In genomic region chr7:45129318-45129717, GRCm38 (mm10) we compare ENCODE assay signal across 9 mouse cellular contexts. TPM values are rescaled to one million over a fixed set of nuclear protein-coding genes. Genes with fewer than 3 reads are reported as not detected.
DNase-seq lines count a peak whose midpoint lies in the region; ATAC-seq and TF ChIP-seq lines count a peak whose summit lies in the region.
"Had no signal": no experiment of that assay in that cellular context is flagged by ENCODE, and none has a peak within 500 bp of the region (broad histone marks: within the 10 kb centered on the region; RNA-seq: fewer than 3 reads in every experiment).

No protein-coding gene starts in this region.

- H3K4me2 ChIP-seq in limb, embryonic 12.5 days: peak overlapping the region; percentile 65
- H3K4me2 ChIP-seq in neural tube, embryonic 13.5 days: peak overlapping the region; percentile 59

- H3K27ac ChIP-seq in bone marrow macrophage, adult 2 months (ENCODE audit: insufficient read depth, low read depth, low read length): peak overlapping the region; percentile 86
- H3K27ac ChIP-seq in limb, embryonic 12.5 days: peak overlapping the region; percentile 92
- H3K27ac ChIP-seq in neural tube, embryonic 13.5 days (replicated peaks): peak overlapping the region; percentile 96

- H3K27me3 ChIP-seq in limb, embryonic 12.5 days: peaks cover 1% of the 10 kb centered on the region; the same call in 1 of the 2 replicates
- H3K27me3 ChIP-seq in neural tube, embryonic 13.5 days: peaks cover under 1% of the 10 kb centered on the region; the same call in 1 of the 2 replicates
- H3K27me3 ChIP-seq: Patski had no signal

- intact Hi-C loops in gastrocnemius, postnatal 36 days (cut with DNase I): no loop called here

- H3K36me3 ChIP-seq in limb, embryonic 12.5 days: peaks cover 25% of the 10 kb centered on the region
- peaks cover 28% of the 10 kb centered on the region for H3K36me3 ChIP-seq in neural tube, embryonic 13.5 days

- WGBS in limb, embryonic 12.5 days: 1% methylated on average over 17 of the region's 17 CpGs
- under 1% methylated on average over 17 of the region's 17 CpGs for WGBS in neural tube, embryonic 13.5 days

- H3K4me1 ChIP-seq in bone marrow macrophage, adult 2 months (ENCODE audit: control insufficient read depth, insufficient read depth, low read length): peaks cover 12% of the 10 kb centered on the region
- peaks cover 36% of the 10 kb centered on the region for H3K4me1 ChIP-seq in limb, embryonic 12.5 days (replicated peaks)
- peaks cover 42% of the 10 kb centered on the region for H3K4me1 ChIP-seq in neural tube, embryonic 13.5 days (replicated peaks)

- no peak; the same call in 1 of the 2 replicates for TF ChIP-seq POLR2A in bone marrow macrophage, adult 2 months (IDR thresholded peaks at IDR 0.05; ENCODE audit: borderline replicate concordance, low read depth, low read length)

- H3K4me3 ChIP-seq in bone marrow macrophage, adult 2 months (ENCODE audit: insufficient read depth, low read length): peak overlapping the region; percentile 70
- H3K4me3 ChIP-seq in limb, embryonic 12.5 days (replicated peaks): peak overlapping the region; percentile 44
- H3K4me3 ChIP-seq in neural tube, embryonic 13.5 days: peak overlapping the region; percentile 51

- DNase-seq in gastrocnemius, postnatal 10 days: peak; percentile 52
- DNase-seq in gastrocnemius, postnatal 36 days: no peak
- peak; percentile 51 for DNase-seq in gastrocnemius, postnatal 25 days
- DNase-seq in left cerebral cortex, adult 8-10 months (ENCODE audit: low spot score in 2 of 2): no peak
- no peak for DNase-seq in frontal cortex, postnatal 36 days (ENCODE audit: low spot score in 2 of 2)

- H3K9ac ChIP-seq in limb, embryonic 12.5 days (replicated peaks): peak overlapping the region; percentile 63
- H3K9ac ChIP-seq in neural tube, embryonic 13.5 days: peak overlapping the region; percentile 73

- ATAC-seq in limb, embryonic 12.5 days (ENCODE audit: insufficient number of reproducible peaks, insufficient read depth, low FRiP score, low TSS enrichment, low read depth): no peak
- no peak for ATAC-seq in neural tube, embryonic 13.5 days (ENCODE audit: low read depth)

- TF ChIP-seq CTCF in bone marrow macrophage, adult 2 months (IDR thresholded peaks at IDR 0.05; ENCODE audit: low read depth, low read length): no peak

- peaks cover 4% of the 10 kb centered on the region; the same call in 1 of the 2 replicates for H3K9me3 ChIP-seq in limb, embryonic 12.5 days
- no peaks in the 10 kb centered on the region for H3K9me3 ChIP-seq in neural tube, embryonic 13.5 days

RNA-seq across cellular contexts. Expression of gene Rpl13a, which starts 0.8 kb away (rescaled TPM):
- total RNA-seq in gastrocnemius, postnatal 10 days (2021): 1,000 to 10,000 TPM; 1,164 to 1,215 TPM
- total RNA-seq in gastrocnemius, postnatal 36 days (2021): 100 to 1,000 TPM; 488 to 598 TPM
- polyA plus RNA-seq in bone marrow macrophage, adult 2 months (2012; ENCODE audit: insufficient read depth, insufficient read length, missing spikeins): 1,569 and 1,898 TPM in 2 replicates
- total RNA-seq in gastrocnemius, postnatal 25 days (2021): 100 to 1,000 TPM; 520 to 561 TPM
- polyA plus RNA-seq in limb, embryonic 12.5 days (2016; fragmentation: Nextera tagmentation; extraction: Ambion mirVana): 1,352 and 1,447 TPM in 2 replicates
- polyA plus RNA-seq in neural tube, embryonic 13.5 days (2015; fragmentation: Nextera tagmentation; extraction: Ambion mirVana): 746 and 820 TPM in 2 replicates
- total RNA-seq in left cerebral cortex, adult 8-10 months (2022): 100 to 1,000 TPM; 804 to 903 (median 864) TPM

RNA-seq across cellular contexts. Expression of gene Rps11, which starts 5.1 kb away (rescaled TPM):
- 100 to 1,000 TPM; 762 to 817 TPM for total RNA-seq in gastrocnemius, postnatal 10 days (2021)
- 100 to 1,000 TPM; 388 to 460 TPM for total RNA-seq in gastrocnemius, postnatal 36 days (2021)
- 1,675 and 1,722 TPM in 2 replicates for polyA plus RNA-seq in bone marrow macrophage, adult 2 months (2012; ENCODE audit: insufficient read depth, insufficient read length, missing spikeins)
- 100 to 1,000 TPM; 413 to 448 TPM for total RNA-seq in gastrocnemius, postnatal 25 days (2021)
- 1,572 and 1,576 TPM in 2 replicates for polyA plus RNA-seq in limb, embryonic 12.5 days (2016; fragmentation: Nextera tagmentation; extraction: Ambion mirVana)
- 920 and 971 TPM in 2 replicates for polyA plus RNA-seq in neural tube, embryonic 13.5 days (2015; fragmentation: Nextera tagmentation; extraction: Ambion mirVana)
- total RNA-seq in left cerebral cortex, adult 8-10 months (2022): 100 to 1,000 TPM; 467 to 554 (median 521) TPM

RNA-seq across cellular contexts. Expression of gene Gm45713, which starts 6.7 kb away (rescaled TPM):
- not detected for total RNA-seq in gastrocnemius, postnatal 10 days (2021)
- not detected for total RNA-seq in gastrocnemius, postnatal 36 days (2021)
- polyA plus RNA-seq in bone marrow macrophage, adult 2 months (2012; ENCODE audit: insufficient read depth, insufficient read length, missing spikeins): not detected in 2 replicates
- not detected for total RNA-seq in gastrocnemius, postnatal 25 days (2021)
- 0.32 TPM in 1 of 2 replicates, not detected in the other for polyA plus RNA-seq in limb, embryonic 12.5 days (2016; fragmentation: Nextera tagmentation; extraction: Ambion mirVana)
- 0.53 TPM in 1 of 2 replicates, not detected in the other for polyA plus RNA-seq in neural tube, embryonic 13.5 days (2015; fragmentation: Nextera tagmentation; extraction: Ambion mirVana)
- not detected for total RNA-seq in left cerebral cortex, adult 8-10 months (2022)
- polyA plus RNA-seq: Patski had no signal

RNA-seq across cellular contexts. Expression of gene Flt3l, which starts 6.9 kb away (rescaled TPM):
- 1 to 10 TPM; 2.3 to 4.3 TPM for total RNA-seq in gastrocnemius, postnatal 10 days (2021)
- 1 to 10 TPM; 2.8 to 4.0 TPM for total RNA-seq in gastrocnemius, postnatal 36 days (2021)
- 28.2 and 30.8 TPM in 2 replicates for polyA plus RNA-seq in bone marrow macrophage, adult 2 months (2012; ENCODE audit: insufficient read depth, insufficient read length, missing spikeins)
- total RNA-seq in gastrocnemius, postnatal 25 days (2021): 1 to 10 TPM; 4.2 TPM
- polyA plus RNA-seq in limb, embryonic 12.5 days (2016; fragmentation: Nextera tagmentation; extraction: Ambion mirVana): 0.71 and 0.83 TPM in 2 replicates
- polyA plus RNA-seq in neural tube, embryonic 13.5 days (2015; fragmentation: Nextera tagmentation; extraction: Ambion mirVana): 1.3 and 1.5 TPM in 2 replicates
- 1 to 10 TPM; 6.5 to 8.2 (median 7.5) TPM for total RNA-seq in left cerebral cortex, adult 8-10 months (2022)

RNA-seq across cellular contexts. Expression of gene Pih1d1, which starts 24.8 kb away (rescaled TPM):
- 10 to 100 TPM; 46.6 to 48.2 TPM for total RNA-seq in gastrocnemius, postnatal 10 days (2021)
- 10 to 100 TPM; 28.6 to 36.2 TPM for total RNA-seq in gastrocnemius, postnatal 36 days (2021)
- 65.7 and 66.7 TPM in 2 replicates for polyA plus RNA-seq in bone marrow macrophage, adult 2 months (2012; ENCODE audit: insufficient read depth, insufficient read length, missing spikeins)
- 10 to 100 TPM; 32.0 to 38.1 TPM for total RNA-seq in gastrocnemius, postnatal 25 days (2021)
- 91.8 and 93.0 TPM in 2 replicates for polyA plus RNA-seq in limb, embryonic 12.5 days (2016; fragmentation: Nextera tagmentation; extraction: Ambion mirVana)
- polyA plus RNA-seq in neural tube, embryonic 13.5 days (2015; fragmentation: Nextera tagmentation; extraction: Ambion mirVana): 79.9 and 91.9 TPM in 2 replicates
- total RNA-seq in left cerebral cortex, adult 8-10 months (2022): 10 to 100 TPM; 41.4 to 49.3 (median 45.2) TPM

Comparison
In these comparisons a context has a peak if more than half of its experiments do, and no peak if none do; other contexts are left out.
1. DNase-seq: peak in gastrocnemius, postnatal 10 days (single experiment) and gastrocnemius, postnatal 25 days (single experiment); none in gastrocnemius, postnatal 36 days (0 of 2), left cerebral cortex, adult 8-10 months (0 of 2) and frontal cortex, postnatal 36 days (0 of 2).
2. Peak in every context shown above with its lines, with median percentiles within 50 percentile points of each other: H3K27ac ChIP-seq and H3K4me3 ChIP-seq.